Mouse (Mus musculus) liver, embryonic 11.5 days (tissue): Measurements from ENCODE around the gene Slc35d2. TPM values are rescaled to one million over a fixed set of nuclear protein-coding genes. Genes with fewer than 3 reads are reported as not detected.
"Not testable (repeated sequence)": the region's sequence is repeated elsewhere in the genome, so short reads cannot be mapped to it uniquely, and the experiment has no call there.

Experiments used
- ATAC-seq: fragments of 200-750 bp; cut with Nextera tagmentation; replicated peaks from 2 replicates; pipeline ENCODE4 v1.8.0; 2017; ENCODE audit warnings: moderate number of reproducible peaks, mild to moderate bottlenecking, moderate TSS enrichment, moderate library complexity; ENCODE audit not compliant: low FRiP score
- DNase-seq: peaks from one replicate; pipeline ENCODE4 v3.0.0-alpha.2; 2017; ENCODE audit warnings: low spot score
- H3K27ac ChIP-seq: fragments of 300-500 bp; sonication (generic); 2 replicates; pipeline ENCODE4 v1.5.1; 2014; ENCODE audit warnings: mild to moderate bottlenecking, low read depth, low read length, control low read depth
- H3K27me3 ChIP-seq: fragments of 300-500 bp; sonication (generic); replicated peaks from 2 replicates; pipeline ENCODE4 v1.6.1; 2014; ENCODE audit warnings: low read length, mixed read lengths; ENCODE audit not compliant: control insufficient read depth, insufficient read depth
- H3K36me3 ChIP-seq: fragments of 300-500 bp; sonication (generic); 2 replicates; pipeline ENCODE4 v1.6.1; 2014; ENCODE audit warnings: mild to moderate bottlenecking, low read length, moderate library complexity, mixed read lengths; ENCODE audit not compliant: control insufficient read depth, insufficient read depth
- H3K4me1 ChIP-seq: fragments of 300-500 bp; sonication (generic); replicated peaks from 2 replicates; pipeline ENCODE4 v1.6.1; 2014; ENCODE audit warnings: low read length, mixed read lengths; ENCODE audit not compliant: control insufficient read depth, insufficient read depth
- H3K4me2 ChIP-seq: fragments of 300-500 bp; sonication (generic); 2 replicates; pipeline ENCODE4 v1.6.1; 2014; ENCODE audit warnings: mild to moderate bottlenecking, control low read depth, moderate library complexity
- H3K4me3 ChIP-seq: fragments of 300-500 bp; sonication (generic); 2 replicates; pipeline ENCODE4 v1.5.1; 2014; ENCODE audit warnings: low read depth, low read length, control low read depth
- H3K9ac ChIP-seq: fragments of 300-500 bp; sonication (generic); 2 replicates; pipeline ENCODE4 v1.6.1; 2014; ENCODE audit warnings: low read depth, low read length, control low read depth
- H3K9me3 ChIP-seq: fragments of 300-500 bp; sonication (generic); 2 replicates; pipeline ENCODE4 v1.6.1; 2016; ENCODE audit warnings: low read length, inconsistent platforms, mixed read lengths; ENCODE audit not compliant: control insufficient read depth
- WGBS: fragments of 180-500 bp; shearing (Covaris S2); extraction: QIAGEN DNeasy Blood & Tissue Kit; methylation state at CpG from one replicate; pipeline ENCODE4 v1.1.7; 2014; 5-methylcytosine and 5-hydroxymethylcytosine counted together
- polyA plus RNA-seq: library from polyadenylated mRNA; unstranded; fragments of >200 nt; fragmentation: Nextera tagmentation; extraction: Ambion mirVana; gene quantifications from 2 replicates; pipeline ENCODE4 v1.2.1, GENCODE M21; 2014

The Slc35d2 gene
- polyA plus RNA-seq, 1 experiment from 2014 or later: 5.8 TPM

DNA sequence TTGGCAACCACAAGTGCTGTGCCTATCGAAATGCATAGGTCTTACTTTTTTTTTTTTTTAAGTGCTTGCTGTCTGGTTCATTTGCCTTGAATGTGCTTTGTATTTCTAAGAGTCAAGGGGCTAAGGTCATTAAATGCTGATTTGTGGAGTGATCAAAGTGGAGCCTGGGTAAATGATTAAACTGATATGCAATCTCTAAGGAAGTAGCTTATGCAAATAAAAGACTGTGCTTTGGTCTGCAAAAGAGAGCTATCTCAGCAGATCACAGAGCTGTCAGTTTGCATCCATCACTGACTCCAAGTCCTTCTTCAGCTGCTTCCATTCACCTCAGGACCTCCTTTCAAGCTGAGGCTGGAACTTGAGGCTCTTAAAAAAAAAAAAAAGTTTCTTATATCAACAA lies 75.2 kb downstream of the Slc35d2 start:
- 51% methylated on average over 1 of the region's 1 CpGs for WGBS
- Histone ChIP-seq H3K4me3 (no peak overlapping the region), H3K27me3 (no peaks in the 10 kb centered on the region), H3K9ac (no peak overlapping the region), H3K36me3 (no peaks in the 10 kb centered on the region), H3K27ac (no peak overlapping the region), H3K9me3 (no peaks in the 10 kb centered on the region; the same call in 1 of the 2 replicates), H3K4me1 (no peaks in the 10 kb centered on the region; the same call in 1 of the 2 replicates), H3K4me2 (no peak overlapping the region)
- 0 out of 2 replicates have a peak, but pooled peaks have one; percentile 51 for ATAC-seq
- no peak for DNase-seq

DNA sequence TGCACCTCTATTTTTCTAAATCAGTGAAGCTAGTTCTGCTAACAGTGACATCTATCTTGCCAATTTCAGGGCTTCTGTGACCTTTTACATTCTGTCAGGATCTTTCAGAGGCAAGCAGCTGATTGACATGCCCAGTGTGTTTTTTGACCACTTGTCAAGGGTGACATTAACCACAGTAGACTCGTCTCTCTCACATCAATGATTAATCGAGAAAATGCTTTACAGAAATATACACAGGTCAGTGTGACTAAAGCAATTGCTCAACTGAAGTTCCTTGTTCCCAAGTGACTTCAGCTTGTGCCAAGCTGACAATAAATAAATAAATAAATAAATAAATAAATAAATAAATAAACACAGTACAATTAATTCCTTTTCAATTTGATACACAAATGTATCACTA lies 76.9 kb downstream of the Slc35d2 start:
- H3K27me3 ChIP-seq, H3K27ac ChIP-seq, H3K4me2 ChIP-seq, ATAC-seq, H3K4me3 ChIP-seq, H3K4me1 ChIP-seq, H3K9ac ChIP-seq, H3K9me3 ChIP-seq, DNase-seq, H3K36me3 ChIP-seq: not testable (repeated sequence)
- 86% methylated on average over 2 of the region's 2 CpGs for WGBS

DNA sequence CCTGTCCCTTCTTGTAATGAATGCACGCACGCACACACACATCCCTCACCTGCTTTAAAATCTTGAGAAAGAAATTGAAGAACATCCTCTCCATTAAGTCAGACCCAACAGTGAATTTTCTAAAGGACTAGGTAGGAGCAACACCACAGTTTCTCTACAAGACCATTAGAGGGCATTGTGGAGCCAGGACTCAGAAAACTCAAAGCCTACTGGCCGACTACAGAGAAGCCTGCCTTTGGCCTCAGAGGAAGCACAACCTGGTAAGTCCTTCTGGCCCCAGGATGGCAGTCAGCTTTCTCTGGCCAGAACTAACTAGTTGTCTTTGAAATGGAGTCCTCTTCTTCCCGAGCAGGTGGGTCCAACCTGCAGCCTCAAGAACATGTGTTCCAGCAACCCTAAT lies 78.3 kb downstream of the Slc35d2 start:
- 62% methylated on average over 4 of the region's 4 CpGs for WGBS
- H3K27me3 ChIP-seq: no peaks in the 10 kb centered on the region
- H3K4me2 ChIP-seq: no peak overlapping the region
- H3K36me3 ChIP-seq: no peaks in the 10 kb centered on the region
- no peak overlapping the region for H3K9ac ChIP-seq
- no peak for ATAC-seq
- DNase-seq: no peak
- no peaks in the 10 kb centered on the region; the same call in 1 of the 2 replicates for H3K9me3 ChIP-seq
- no peak overlapping the region for H3K4me3 ChIP-seq
- H3K27ac ChIP-seq: no peak overlapping the region
- no peaks in the 10 kb centered on the region; the same call in 1 of the 2 replicates for H3K4me1 ChIP-seq

DNA sequence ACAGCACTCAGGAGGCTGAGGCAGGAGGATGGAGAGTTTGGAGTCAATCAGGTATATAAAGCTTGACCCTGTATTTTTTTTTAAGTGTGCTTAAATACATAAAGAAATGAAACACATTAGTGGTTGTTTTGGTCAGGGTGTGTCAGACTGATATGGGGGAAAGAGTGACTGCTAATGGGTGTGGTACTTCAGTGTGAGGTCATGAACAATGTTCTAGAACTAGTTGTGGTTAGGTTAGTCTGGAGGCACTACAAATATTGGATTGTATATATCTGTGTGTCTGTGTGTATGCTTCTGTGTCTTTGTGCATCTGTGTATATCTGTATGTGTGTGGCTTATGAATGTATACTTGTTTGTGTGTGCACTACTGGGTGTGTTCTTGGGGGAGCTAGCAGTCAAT lies 79.6 kb downstream of the Slc35d2 start:
- ATAC-seq (no peak; the same call in 1 of the 2 replicates), DNase-seq (no peak)
- Histone ChIP-seq H3K36me3 (no peaks in the 10 kb centered on the region), H3K4me2 (no peak overlapping the region), H3K27me3 (no peaks in the 10 kb centered on the region), H3K27ac (no peak overlapping the region), H3K9ac (no peak overlapping the region), H3K4me3 (no peak overlapping the region), H3K4me1 (no peaks in the 10 kb centered on the region; the same call in 1 of the 2 replicates), H3K9me3 (no peaks in the 10 kb centered on the region; the same call in 1 of the 2 replicates)

DNA sequence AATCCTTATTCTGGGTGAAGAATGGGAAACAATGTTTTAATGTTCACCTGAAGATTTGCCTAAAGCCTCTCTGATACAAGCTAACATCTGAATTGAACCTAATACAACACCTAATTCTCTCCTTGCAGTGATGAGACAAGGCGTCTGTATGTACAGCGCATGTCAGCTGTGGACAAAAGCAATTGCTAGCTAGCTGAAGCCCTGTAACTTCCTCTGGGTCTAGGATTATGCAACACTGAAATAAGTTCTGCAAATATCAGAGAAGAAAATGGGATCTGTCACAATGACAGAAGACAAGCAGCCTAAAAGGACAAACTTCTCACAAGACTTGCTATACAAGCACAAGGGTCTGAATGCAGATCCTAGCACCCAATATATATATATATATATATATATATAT lies 80.7 kb downstream of the Slc35d2 start:
- H3K9ac ChIP-seq: no peak overlapping the region
- no peaks in the 10 kb centered on the region; the same call in 1 of the 2 replicates for H3K9me3 ChIP-seq
- no peaks in the 10 kb centered on the region; the same call in 1 of the 2 replicates for H3K4me1 ChIP-seq
- WGBS: 71% methylated on average over 2 of the region's 2 CpGs
- no peaks in the 10 kb centered on the region for H3K27me3 ChIP-seq
- no peak overlapping the region for H3K4me3 ChIP-seq
- no peaks in the 10 kb centered on the region for H3K36me3 ChIP-seq
- H3K4me2 ChIP-seq: no peak overlapping the region
- ATAC-seq: no peak
- no peak overlapping the region for H3K27ac ChIP-seq
- DNase-seq: no peak

Other genes with a start within 250 kb of the Slc35d2 start
- not detected in 2 replicates for gene Hsd17b3, start 40.1 kb downstream of the Slc35d2 start, polyA plus RNA-seq
- 21.2 and 25.1 TPM in 2 replicates for gene Zfp367, start 23.8 kb upstream of the Slc35d2 start, polyA plus RNA-seq
- gene Habp4, start 32.5 kb upstream of the Slc35d2 start, polyA plus RNA-seq: 15.0 and 15.2 TPM in 2 replicates
- gene Cdc14b, start 145.9 kb upstream of the Slc35d2 start, polyA plus RNA-seq: 16.6 and 17.5 TPM in 2 replicates
- gene Aaed1, start 183.3 kb upstream of the Slc35d2 start, polyA plus RNA-seq: 43.0 and 45.5 TPM in 2 replicates
- 160 and 164 TPM in 2 replicates for gene Ctsl, start 241.5 kb upstream of the Slc35d2 start, polyA plus RNA-seq